Mouse (Mus musculus) cortical plate, adult 2 months (tissue): ENCODE results near the gene Cacnb4.

Experiments used
- CTCF ChIP-seq: fragments of 200-500 bp; IDR thresholded peaks from 2 replicates; pipeline ENCODE4 v1.5.1; 2011; ENCODE audit warnings: mild to moderate bottlenecking, control low read depth, low read length; ENCODE audit not compliant: insufficient read depth; ENCODE audit errors: extremely low read depth
- POLR2A ChIP-seq: fragments of 200-500 bp; IDR thresholded peaks from 2 replicates; pipeline ENCODE4 v1.6.1; 2011; ENCODE audit warnings: mild to moderate bottlenecking, low read length, control low read depth; ENCODE audit not compliant: insufficient read depth; ENCODE audit errors: extremely low read depth

DNA sequence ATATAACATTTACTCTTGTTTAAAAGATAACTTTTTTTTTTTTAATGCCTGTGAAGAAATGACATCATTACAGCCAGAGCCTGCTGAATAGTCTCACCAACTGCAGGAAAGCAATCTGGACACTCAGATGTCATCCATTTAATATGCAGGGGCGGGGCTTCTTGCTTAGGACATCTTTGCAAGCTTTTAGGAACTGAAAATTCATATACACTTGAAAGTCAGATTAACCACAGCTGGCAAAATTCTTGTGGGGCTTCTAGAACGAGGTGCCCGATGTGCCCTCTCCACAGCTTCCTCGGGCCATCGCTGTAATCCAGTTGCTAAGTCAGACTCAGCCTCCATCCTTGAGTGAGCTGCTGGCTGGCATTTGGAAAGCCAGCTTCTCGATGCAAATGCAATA, 137.3 kb downstream of the Cacnb4 start:
- TF ChIP-seq CTCF (no peak), POLR2A (no peak)
